8 mouse cellular contexts compared by ENCODE assay signal in the genomic region with DNA sequence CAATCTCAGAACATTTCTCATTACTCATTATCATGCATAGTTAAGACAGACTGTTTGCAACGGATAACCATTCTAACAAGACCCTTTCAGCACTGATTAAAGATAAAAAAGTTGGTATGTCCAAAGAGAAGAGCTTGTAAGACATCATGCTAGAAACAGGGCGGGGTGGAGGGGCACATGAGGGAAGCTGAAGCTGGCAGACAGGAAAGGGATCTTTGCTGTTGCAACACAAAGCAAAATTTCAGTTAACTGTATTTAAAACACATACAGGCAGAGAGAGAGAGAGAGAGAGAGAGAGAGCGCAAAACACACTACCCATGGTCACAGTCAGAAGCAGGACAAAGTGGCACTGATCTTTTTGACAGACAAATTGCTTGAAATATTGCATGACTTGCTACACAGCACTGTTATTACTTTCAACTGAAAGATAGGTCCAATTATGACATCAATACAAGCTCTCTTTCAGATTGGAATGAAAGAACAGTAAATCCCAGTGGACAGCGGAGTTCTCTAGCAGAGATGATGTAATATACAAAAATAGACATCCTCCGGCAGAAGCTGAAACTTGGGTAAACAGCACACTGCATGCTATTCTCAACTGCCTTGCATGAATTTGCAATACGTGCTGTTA.
DNase-seq lines count a peak whose midpoint lies in the region; TF ChIP-seq lines count a peak whose summit lies in the region.

No protein-coding gene starts in this region.

- DNase-seq in layer of hippocampus, adult 2 months (ENCODE audit: low spot score in 2 of 2), result peak; percentile 10 to 55
- DNase-seq in layer of hippocampus, adult 8-10 months (ENCODE audit: low spot score in 2 of 2), result no peak
- DNase-seq in cerebellum, adult 9-11 months, result peak; percentile 55
- peak; percentile 68 to 69 for DNase-seq in heart, postnatal 10 days
- DNase-seq in lung, postnatal 25 days (ENCODE audit: low spot score), result peak; percentile 43
- no peak for DNase-seq in right cerebral cortex, postnatal 25 days
- no peak for DNase-seq in natural killer cell, adult 2 months (ENCODE audit: low spot score in 2 of 2)
- no peak for DNase-seq in thymus, adult 2 months

- TF ChIP-seq POLR2A in thymus, adult 2 months (IDR thresholded peaks at IDR 0.05; ENCODE audit: control insufficient read depth, extremely low read depth, insufficient read depth, low read length, poor library complexity), result no peak

- no peaks in the 10 kb centered on the region for H3K27me3 ChIP-seq in thymus, adult 2 months (ENCODE audit: control insufficient read depth, insufficient read depth, low read length)

- intact Hi-C loops in heart, postnatal 10 days (cut with DNase I), result no loop called here

- peaks cover 3% of the 10 kb centered on the region; the same call in 1 of the 2 replicates for H3K4me1 ChIP-seq in thymus, adult 2 months (replicated peaks; ENCODE audit: control insufficient read depth, insufficient read depth, low read length)

- peak overlapping the region; percentile 96 for H3K27ac ChIP-seq in layer of hippocampus, adult 2 months
- H3K27ac ChIP-seq in thymus, adult 2 months (ENCODE audit: control insufficient read depth, insufficient read depth, low read length), result no peak overlapping the region

- TF ChIP-seq CTCF in layer of hippocampus, adult 2 months (conservative IDR thresholded peaks at IDR 0.05), result no peak
- TF ChIP-seq CTCF in thymus, adult 2 months (IDR thresholded peaks at IDR 0.05; ENCODE audit: borderline replicate concordance, control insufficient read depth, extremely low read depth, insufficient read depth, low read length, poor library complexity), result no peak

- 20% methylated on average over 6 of the region's 6 CpGs for WGBS in thymus, adult 2 months

- peak overlapping the region; percentile 49 for H3K4me3 ChIP-seq in layer of hippocampus, adult 2 months
- no peak overlapping the region for H3K4me3 ChIP-seq in thymus, adult 2 months (ENCODE audit: control insufficient read depth, insufficient read depth, low read length)

- no peaks in the 10 kb centered on the region for H3K36me3 ChIP-seq in thymus, adult 2 months (ENCODE audit: control insufficient read depth, insufficient read depth, low read length)

Comparison
In these comparisons a context has a peak if more than half of its experiments do, and no peak if none do; other contexts are left out.
1. DNase-seq: peak in layer of hippocampus, adult 2 months (2 of 2), cerebellum, adult 9-11 months (single experiment), heart, postnatal 10 days (2 of 2) and lung, postnatal 25 days (single experiment); none in layer of hippocampus, adult 8-10 months (0 of 2), right cerebral cortex, postnatal 25 days (single experiment), natural killer cell, adult 2 months (0 of 2) and thymus, adult 2 months (single experiment).